Mouse (Mus musculus) large intestine, adult 2 months (tissue): ENCODE results near the gene Itga2. TPM values are rescaled to one million over a fixed set of nuclear protein-coding genes. Genes with fewer than 3 reads are reported as not detected.

Experiments
- DNase-seq: peaks from one replicate; pipeline ENCODE4 v3.0.0-alpha.2; 2012; ENCODE audit warnings: low read depth, low spot score
- WGBS: fragments of 180-500 bp; shearing (Covaris S2); methylation state at CpG from one replicate; pipeline ENCODE4 v1.1.7; 2018; 5-methylcytosine and 5-hydroxymethylcytosine counted together
- polyA plus RNA-seq: library from polyadenylated mRNA; depleted of rRNA; stranded (reverse); fragments of >200 nt; gene quantifications from 2 replicates; pipeline ENCODE4 v1.2.3, GENCODE M21; 2012; rRNA removed

Gene Itga2
- polyA plus RNA-seq, result 3.4 and 4.2 TPM in 2 replicates

DNA sequence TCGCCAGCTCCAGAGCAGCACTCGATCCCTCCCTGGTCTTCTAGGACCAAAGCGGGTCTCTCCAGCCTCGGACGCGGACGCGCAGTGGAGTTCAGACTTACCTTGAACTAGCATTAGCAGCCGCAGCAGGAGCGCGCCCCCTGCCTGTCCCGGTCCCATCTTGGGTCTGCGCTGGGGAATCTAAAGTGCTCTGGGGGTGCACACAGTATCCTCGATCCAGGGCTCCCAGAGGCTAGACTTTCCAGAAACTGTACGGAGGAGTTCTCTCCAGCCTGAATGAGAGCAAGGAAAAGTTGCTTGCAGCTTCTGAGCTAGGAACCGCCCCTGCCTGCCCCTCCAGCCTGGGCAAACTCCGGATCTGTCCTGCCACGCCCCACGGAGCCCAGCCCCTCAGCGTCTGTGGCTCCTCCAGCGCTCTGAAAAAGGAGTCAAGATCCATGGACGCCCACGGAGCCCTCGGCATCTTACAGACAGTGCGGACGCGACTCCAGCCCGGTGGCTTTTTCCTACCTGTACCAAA, at the start of gene Itga2:
Gene Itga2, minus strand, starts transcription at position 326 of the 520 bp plus-strand sequence.
- under 1% methylated on average over 28 of the region's 28 CpGs for WGBS

DNA sequence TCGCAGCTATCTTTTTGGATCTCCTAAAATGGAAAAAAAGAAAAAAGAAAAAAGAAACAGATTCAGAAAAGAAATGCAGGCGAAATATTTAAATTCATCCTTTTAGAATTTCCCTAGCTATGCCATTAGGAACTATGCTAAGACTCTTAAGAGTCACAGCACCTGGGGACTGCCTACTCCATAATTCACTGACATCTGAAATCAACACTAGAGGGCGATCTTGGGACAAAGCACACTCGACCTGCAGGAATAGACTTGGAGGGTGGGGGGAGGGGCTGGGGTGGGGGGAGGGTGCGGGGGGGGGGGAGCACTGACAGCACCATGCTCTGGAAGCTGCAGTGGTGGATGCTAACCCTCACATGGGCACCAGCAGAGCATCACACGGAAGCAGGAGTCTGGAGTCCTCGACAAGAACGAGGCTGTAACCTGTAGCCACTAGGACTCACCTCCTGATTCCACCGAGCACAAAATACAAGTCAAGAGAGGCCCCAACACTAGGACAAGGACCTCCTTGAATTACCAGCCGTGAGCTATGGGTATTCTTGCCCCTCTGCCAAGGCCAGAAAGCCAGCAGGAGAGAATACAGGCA, 49.0 kb upstream of the Itga2 start:
- WGBS, result 70% methylated on average over 9 of the region's 10 CpGs
- no peak for DNase-seq

More for the DNA sequence above, at the start of gene Itga2:
- no peak for DNase-seq

- 57% methylated on average over 6 of the region's 6 CpGs for WGBS
- DNase-seq, result no peak
These were observed 42.7 kb upstream of the Itga2 start for GRCm38 (mm10) chr13:114974484-114975042.

DNA sequence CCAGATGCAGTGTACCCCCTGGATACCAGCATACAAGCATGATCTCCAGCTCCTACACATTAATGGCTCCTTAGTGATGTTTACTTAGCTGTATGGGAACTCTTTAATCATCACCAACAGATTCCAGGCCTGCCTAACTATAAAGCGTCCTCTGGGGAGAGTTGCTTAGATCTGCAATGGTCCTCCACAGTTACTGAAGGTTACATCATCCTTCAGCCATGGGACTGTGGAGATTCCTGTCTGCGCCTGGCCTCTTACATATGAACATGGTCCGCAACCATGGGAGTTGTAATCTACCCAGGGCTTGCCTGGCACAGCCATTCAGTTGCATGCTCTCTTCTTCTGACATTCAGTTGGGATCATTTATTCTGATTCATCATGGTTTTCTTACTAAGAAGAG, 40.0 kb upstream of the Itga2 start:
- 89% methylated on average over 3 of the region's 3 CpGs for WGBS
- DNase-seq, result no peak

DNA sequence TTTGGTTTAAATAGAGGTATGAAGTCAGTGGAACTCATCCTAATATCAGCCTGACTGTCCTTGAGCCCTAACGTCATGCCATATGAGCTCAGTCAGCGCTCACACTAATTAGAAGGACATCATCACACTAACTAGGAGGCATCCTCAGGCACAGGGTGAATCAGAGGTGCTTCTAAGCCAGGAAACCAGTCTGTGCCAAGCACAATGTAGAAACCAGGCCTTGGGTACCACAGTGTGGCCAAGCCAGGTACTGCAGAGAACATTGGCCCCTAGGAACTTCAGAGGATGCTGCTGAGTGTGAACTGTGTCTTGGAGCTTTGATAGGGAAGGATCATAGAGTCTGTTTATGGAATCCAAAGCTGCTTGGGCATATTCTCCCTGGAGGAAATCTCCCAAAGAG, 32.3 kb upstream of the Itga2 start:
- WGBS, result 22% methylated on average over 2 of the region's 2 CpGs
- peak; percentile 66 for DNase-seq

- DNase-seq, result no peak
These were observed 22.6 kb upstream of the Itga2 start for GRCm38 (mm10) chr13:114954516-114954915.

GRCm38 (mm10) chr13:114933541-114933940, 1.6 kb upstream of the Itga2 start:
- no peak for DNase-seq
- 79% methylated on average over 7 of the region's 7 CpGs for WGBS

GRCm38 (mm10) chr13:114930996-114931649, 777 bp downstream of the Itga2 start:
- 1% methylated on average over 10 of the region's 10 CpGs for WGBS
- no peak for DNase-seq

DNA sequence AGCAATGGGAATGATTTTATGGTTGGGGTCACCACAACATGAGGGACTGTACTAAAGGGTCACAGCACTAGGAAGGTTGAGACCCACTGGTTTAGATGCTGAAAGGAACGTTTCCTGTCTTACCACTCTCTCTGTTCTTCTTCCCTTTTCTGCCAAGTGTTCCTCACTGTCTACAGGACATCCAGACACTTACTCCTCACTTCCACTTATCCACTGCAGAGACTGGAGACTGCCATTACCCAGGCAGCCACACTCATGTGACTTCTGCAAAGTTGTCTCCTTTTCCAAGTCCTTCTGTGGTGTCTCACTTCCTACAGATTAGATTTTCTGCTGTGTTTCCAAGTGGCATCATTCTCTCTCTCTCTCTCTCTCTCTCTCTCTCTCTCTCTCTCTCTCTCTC, 7.1 kb downstream of the Itga2 start:
- WGBS, result 43% methylated on average over 1 of the region's 1 CpGs
- no peak for DNase-seq

DNA sequence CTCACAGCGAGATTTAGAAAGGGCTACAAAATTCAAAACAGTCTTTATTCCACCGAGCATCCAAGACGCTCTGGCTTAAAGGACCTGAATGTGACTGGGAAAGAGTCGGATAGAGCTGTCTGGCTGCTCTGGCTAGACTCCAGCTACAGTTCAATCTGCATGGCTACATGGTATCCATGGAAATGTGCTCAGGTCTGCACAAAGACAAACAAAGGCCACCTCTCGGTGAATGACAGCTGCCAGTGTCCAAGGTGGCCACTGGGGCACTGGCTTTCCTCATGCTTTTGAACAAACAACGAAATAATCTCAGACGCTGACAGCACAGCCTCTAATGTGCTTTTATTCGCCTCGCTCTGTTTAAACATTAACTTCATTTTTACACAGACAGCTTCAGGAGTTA, 8.6 kb downstream of the Itga2 start:
- no peak for DNase-seq
- WGBS, result 23% methylated on average over 9 of the region's 9 CpGs

DNA sequence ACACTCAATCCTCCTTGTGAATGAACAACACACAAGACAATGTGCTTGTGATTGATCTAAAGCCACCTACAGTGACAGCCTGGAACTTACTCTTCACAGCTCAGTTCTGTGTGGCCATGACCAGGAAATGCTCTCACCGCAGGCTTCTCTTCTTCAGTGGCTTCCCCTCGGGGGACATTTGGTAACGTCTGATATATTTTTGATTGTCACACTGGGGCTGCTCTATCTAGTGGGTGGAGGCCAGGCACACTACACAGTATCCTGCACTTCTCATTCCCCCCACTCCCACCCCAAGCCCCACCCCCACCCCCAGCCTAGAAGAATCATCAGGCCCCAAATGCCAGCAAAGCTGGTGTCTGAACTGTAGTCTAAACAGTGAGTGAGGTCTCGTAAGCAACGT, 16.1 kb downstream of the Itga2 start:
- 52% methylated on average over 5 of the region's 5 CpGs for WGBS
- no peak for DNase-seq

DNA sequence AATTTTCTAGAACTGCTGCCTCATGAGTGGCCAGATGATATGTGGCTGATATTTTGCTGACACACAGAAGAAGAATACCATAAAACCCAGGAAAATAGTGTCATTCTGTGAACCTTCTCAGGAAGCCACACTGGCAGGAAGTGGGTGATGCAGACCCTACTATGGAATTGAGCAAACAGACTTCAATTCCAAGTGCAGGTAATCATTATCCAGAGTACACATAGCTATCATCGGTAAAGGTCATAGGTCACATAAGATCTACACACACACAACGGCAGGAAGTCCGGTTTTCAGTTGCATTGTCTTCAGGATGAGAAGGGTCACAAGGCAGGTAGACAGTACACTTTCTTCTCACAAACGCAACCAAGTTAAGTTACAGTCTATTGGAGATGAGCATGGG, 16.9 kb downstream of the Itga2 start:
- 14% methylated on average over 4 of the region's 4 CpGs for WGBS
- DNase-seq, result no peak

GRCm38 (mm10) chr13:114914559-114914958, 17.3 kb downstream of the Itga2 start:
- no peak for DNase-seq
- WGBS, result 36% methylated on average over 4 of the region's 4 CpGs

- 81% methylated on average over 9 of the region's 9 CpGs for WGBS
- DNase-seq, result no peak
These were observed 21.3 kb downstream of the Itga2 start for GRCm38 (mm10) chr13:114910629-114911028.

DNA sequence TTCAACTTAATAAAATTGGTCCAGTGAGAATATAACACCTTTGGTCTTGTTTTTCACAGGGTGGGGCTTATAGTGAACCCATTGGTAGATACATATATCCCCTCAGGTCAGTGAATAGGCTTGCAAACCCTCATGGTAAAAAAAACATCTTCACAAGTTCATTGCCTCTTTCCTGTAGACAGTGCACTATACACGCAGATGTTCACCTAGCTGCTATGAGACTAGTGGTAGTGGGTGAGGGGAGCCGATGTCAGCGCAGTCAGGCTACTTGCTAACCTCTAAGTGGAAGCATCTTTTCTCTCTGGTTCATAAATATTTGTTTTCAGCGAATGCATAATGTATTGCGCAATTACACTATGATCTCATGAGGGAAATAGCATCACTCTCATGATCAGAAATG, 22.4 kb downstream of the Itga2 start:
- DNase-seq, result no peak
- WGBS, result 84% methylated on average over 5 of the region's 5 CpGs

DNA sequence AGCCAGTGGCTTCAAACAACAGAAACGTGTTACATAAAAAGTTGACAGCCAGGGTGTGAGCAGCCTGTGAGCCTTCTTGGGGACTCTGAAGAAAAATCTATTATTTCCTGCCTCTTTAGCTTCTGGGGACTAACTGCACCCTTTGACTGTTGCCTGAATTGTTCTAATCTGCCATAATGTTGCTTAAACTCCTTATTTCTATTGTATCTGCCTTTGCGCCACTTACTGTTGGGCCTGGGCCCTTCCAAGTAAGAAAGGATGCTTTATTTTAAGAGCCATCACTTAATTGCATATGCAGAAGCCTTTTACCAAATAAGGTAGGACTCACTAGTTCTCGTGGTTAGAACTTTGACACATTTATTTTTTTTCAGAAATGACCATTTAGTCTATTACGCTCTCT, 24.0 kb downstream of the Itga2 start:
- no peak for DNase-seq
- 77% methylated on average over 4 of the region's 4 CpGs for WGBS

GRCm38 (mm10) chr13:114896751-114897386, 35.0 kb downstream of the Itga2 start:
- peak; percentile 47 for DNase-seq
- WGBS, result 14% methylated on average over 10 of the region's 10 CpGs

GRCm38 (mm10) chr13:114895896-114896295, 36.0 kb downstream of the Itga2 start:
- 3% methylated on average over 7 of the region's 7 CpGs for WGBS
- DNase-seq, result peak; percentile 61

GRCm38 (mm10) chr13:114894718-114895117, 37.2 kb downstream of the Itga2 start:
- DNase-seq, result no peak

GRCm38 (mm10) chr13:114891655-114892054, 40.2 kb downstream of the Itga2 start:
- WGBS, result 34% methylated on average over 6 of the region's 6 CpGs

GRCm38 (mm10) chr13:114887695-114888094, 44.2 kb downstream of the Itga2 start:
- 96% methylated on average over 6 of the region's 6 CpGs for WGBS

More at GRCm38 (mm10) chr13:114891655-114892054, 40.2 kb downstream of the Itga2 start:
- DNase-seq, result no peak

More at GRCm38 (mm10) chr13:114887695-114888094, 44.2 kb downstream of the Itga2 start:
- DNase-seq, result no peak
